Comparison of ENCODE assay signal across 43 mouse cellular contexts in the genomic region with DNA sequence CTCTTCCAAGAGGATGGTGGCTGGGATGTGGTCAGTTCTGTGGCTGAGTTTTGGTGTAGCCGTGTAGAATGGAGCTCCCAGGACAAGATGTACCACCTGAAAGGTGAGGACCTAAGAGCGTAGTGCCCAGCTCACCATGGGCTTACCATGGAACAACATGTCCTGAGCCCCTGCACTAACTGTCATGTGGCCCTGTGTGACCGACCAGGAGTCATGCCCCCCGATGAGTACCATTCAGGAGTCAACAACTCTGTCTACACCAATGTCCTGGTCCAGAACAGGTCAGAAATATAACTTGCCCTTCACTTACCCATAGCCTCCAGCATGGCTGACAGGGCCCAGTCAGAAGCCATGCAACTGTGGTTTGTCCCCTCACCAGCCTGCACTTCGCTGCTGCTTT. TPM values are rescaled to one million over a fixed set of nuclear protein-coding genes. Genes with fewer than 3 reads are reported as not detected.
"Had no signal": no experiment of that assay in that cellular context is flagged by ENCODE, and none has a peak within 500 bp of the region (broad histone marks: within the 10 kb centered on the region; RNA-seq: fewer than 3 reads in every experiment).

No protein-coding gene starts in this region.

- H3K9ac ChIP-seq: limb, embryonic 12.5 days; limb, embryonic 13.5 days; limb, embryonic 15.5 days; liver, embryonic 12.5 days; liver, embryonic 13.5 days; liver, embryonic 14.5 days; liver, embryonic 15.5 days; liver, postnatal 0 days; lung, embryonic 14.5 days; lung, embryonic 15.5 days; midbrain, embryonic 12.5 days; midbrain, embryonic 13.5 days; midbrain, embryonic 15.5 days; neural tube, embryonic 12.5 days had no signal

- ATAC-seq: liver, embryonic 12.5 days; liver, postnatal 0 days; lung, postnatal 0 days; midbrain, embryonic 13.5 days; midbrain, embryonic 15.5 days; midbrain, embryonic 16.5 days had no signal

- H3K9me3 ChIP-seq: limb, embryonic 10.5 days; limb, embryonic 12.5 days; limb, embryonic 13.5 days; limb, embryonic 15.5 days; liver, embryonic 12.5 days; liver, embryonic 13.5 days; liver, embryonic 15.5 days; lung, embryonic 15.5 days; megakaryocyte, embryonic 14.5 days; midbrain, embryonic 10.5 days; midbrain, embryonic 12.5 days; midbrain, embryonic 13.5 days; midbrain, embryonic 15.5 days; neural tube, embryonic 12.5 days had no signal

- H3K4me3 ChIP-seq: limb, embryonic 10.5 days; limb, embryonic 12.5 days; limb, embryonic 13.5 days; limb, embryonic 15.5 days; liver, embryonic 12.5 days; liver, embryonic 13.5 days; liver, embryonic 15.5 days; lung, embryonic 15.5 days; megakaryocyte, embryonic 14.5 days; midbrain, embryonic 10.5 days; midbrain, embryonic 12.5 days; midbrain, embryonic 13.5 days; midbrain, embryonic 15.5 days; neural tube, embryonic 12.5 days had no signal

- H3K36me3 ChIP-seq: midbrain, embryonic 12.5 days; midbrain, embryonic 15.5 days had no signal

- H3K27ac ChIP-seq: limb, embryonic 10.5 days; limb, embryonic 12.5 days; limb, embryonic 13.5 days; limb, embryonic 15.5 days; liver, embryonic 12.5 days; liver, embryonic 13.5 days; liver, embryonic 14.5 days; liver, embryonic 15.5 days; lung, embryonic 15.5 days; macrophage; midbrain, embryonic 10.5 days; midbrain, embryonic 12.5 days; midbrain, embryonic 13.5 days; midbrain, embryonic 15.5 days; neural tube, embryonic 12.5 days had no signal

- H3K27me3 ChIP-seq: limb, embryonic 12.5 days; limb, embryonic 13.5 days; limb, embryonic 15.5 days; liver, embryonic 12.5 days; liver, embryonic 13.5 days; liver, embryonic 15.5 days; lung, embryonic 15.5 days; megakaryocyte, embryonic 14.5 days; midbrain, embryonic 12.5 days; midbrain, embryonic 13.5 days; midbrain, embryonic 15.5 days; neural tube, embryonic 12.5 days had no signal

- DNase-seq: left cerebral cortex, postnatal 4 days; liver; liver, embryonic 13.5 days; liver, postnatal 0 days; lung, adult 18-20 months; lung, adult 2 months; lung, embryonic 14.5 days; lung, postnatal 10 days; lung, postnatal 14 days; lung, postnatal 36 days; lung, postnatal 4 days; midbrain, embryonic 14.5 days had no signal

- H3K4me2 ChIP-seq: limb, embryonic 12.5 days; limb, embryonic 13.5 days; limb, embryonic 15.5 days; liver, embryonic 11.5 days; liver, embryonic 12.5 days; liver, embryonic 13.5 days; liver, embryonic 15.5 days; lung, embryonic 14.5 days; lung, embryonic 15.5 days; midbrain, embryonic 11.5 days; midbrain, embryonic 12.5 days; midbrain, embryonic 13.5 days; midbrain, embryonic 15.5 days; neural tube, embryonic 12.5 days had no signal

RNA-seq across cellular contexts. Expression of gene Ifitm5, which starts 4.8 kb away (rescaled TPM):
- total RNA-seq: left cerebral cortex, postnatal 10 days; left cerebral cortex, postnatal 14 days; left cerebral cortex, postnatal 25 days; left cerebral cortex, postnatal 36 days; left cerebral cortex, postnatal 4 days; midbrain, postnatal 0 days; monocyte, adult 5-6 weeks had no signal

RNA-seq across cellular contexts. Expression of gene Gm45717, which starts 10.5 kb away (rescaled TPM):
- total RNA-seq: left cerebral cortex, postnatal 10 days; left cerebral cortex, postnatal 14 days; left cerebral cortex, postnatal 25 days; left cerebral cortex, postnatal 36 days; left cerebral cortex, postnatal 4 days; liver, adult 2 months; megakaryocyte-erythroid progenitor cell, adult 5-6 weeks; midbrain, postnatal 0 days; monocyte, adult 5-6 weeks had no signal
- polyA plus RNA-seq: limb, embryonic 10.5 days; limb, embryonic 11.5 days; limb, embryonic 12.5 days; limb, embryonic 13.5 days; limb, embryonic 14.5 days; liver, adult 2 months; liver, embryonic 11.5 days; liver, embryonic 12.5 days; liver, embryonic 13.5 days; liver, embryonic 14.5 days; liver, embryonic 15.5 days; liver, embryonic 16.5 days; liver, postnatal 0 days; lung, adult 2 months; lung, embryonic 14.5 days; lung, embryonic 15.5 days; lung, embryonic 16.5 days; macrophage; midbrain, embryonic 11.5 days; midbrain, embryonic 12.5 days; midbrain, embryonic 13.5 days; midbrain, embryonic 14.5 days; midbrain, embryonic 15.5 days; midbrain, embryonic 16.5 days; midbrain, postnatal 0 days; neural tube, embryonic 12.5 days had no signal
